26 mouse cellular contexts compared by ENCODE assay signal in genomic region chr7:107201817-107202216, GRCm38 (mm10). TPM values are rescaled to one million over a fixed set of nuclear protein-coding genes. Genes with fewer than 3 reads are reported as not detected.
DNase-seq lines count a peak whose midpoint lies in the region; ATAC-seq and TF ChIP-seq lines count a peak whose summit lies in the region.
"Had no signal": no experiment of that assay in that cellular context is flagged by ENCODE, and none has a peak within 500 bp of the region (broad histone marks: within the 10 kb centered on the region; RNA-seq: fewer than 3 reads in every experiment).

No protein-coding gene starts in this region.

- H3K27me3 ChIP-seq in intestine, embryonic 14.5 days (replicated peaks; ENCODE audit: control insufficient read depth, insufficient read depth, low read length) = no peaks in the 10 kb centered on the region
- no peaks in the 10 kb centered on the region for H3K27me3 ChIP-seq in intestine, embryonic 16.5 days (replicated peaks; ENCODE audit: control insufficient read depth, insufficient read depth, low read length)
- no peaks in the 10 kb centered on the region for H3K27me3 ChIP-seq in embryonic facial prominence, embryonic 10.5 days (replicated peaks; ENCODE audit: low read depth, poor library complexity, severe bottlenecking)
- H3K27me3 ChIP-seq in stomach, postnatal 0 days (ENCODE audit: control insufficient read depth, insufficient read depth, low read length) = no peaks in the 10 kb centered on the region
- H3K27me3 ChIP-seq: CH12.LX; lung, embryonic 15.5 days; stomach, embryonic 15.5 days had no signal

- TF ChIP-seq EP300 in stomach, postnatal 0 days (optimal IDR thresholded peaks at IDR 0.05) = no peak

- no peaks in the 10 kb centered on the region for H3K4me1 ChIP-seq in intestine, embryonic 14.5 days (replicated peaks; ENCODE audit: control insufficient read depth, insufficient read depth, low read length)
- no peaks in the 10 kb centered on the region for H3K4me1 ChIP-seq in intestine, embryonic 16.5 days (ENCODE audit: control insufficient read depth, insufficient read depth, low read length)
- no peaks in the 10 kb centered on the region for H3K4me1 ChIP-seq in embryonic facial prominence, embryonic 10.5 days
- H3K4me1 ChIP-seq in stomach, postnatal 0 days (replicated peaks; ENCODE audit: control insufficient read depth, insufficient read depth) = no peaks in the 10 kb centered on the region
- H3K4me1 ChIP-seq: embryonic facial prominence, embryonic 15.5 days; heart, embryonic 15.5 days; lung, embryonic 15.5 days; stomach, embryonic 15.5 days had no signal

- H3K27ac ChIP-seq in intestine, embryonic 14.5 days (ENCODE audit: low read depth) = no peak overlapping the region
- H3K27ac ChIP-seq in intestine, embryonic 16.5 days (ENCODE audit: low read length) = no peak overlapping the region
- no peak overlapping the region for H3K27ac ChIP-seq in embryonic facial prominence, embryonic 10.5 days (replicated peaks)
- H3K27ac ChIP-seq in stomach, postnatal 0 days (replicated peaks) = no peak overlapping the region
- H3K27ac ChIP-seq: embryonic facial prominence, embryonic 15.5 days; heart, adult 2 months; heart, embryonic 15.5 days; hindbrain, postnatal 0 days; lung, embryonic 15.5 days; macrophage; stomach, embryonic 15.5 days had no signal

- no peak for TF ChIP-seq CTCF in stomach, postnatal 0 days (IDR thresholded peaks at IDR 0.05; ENCODE audit: low read depth)

- no peak for ATAC-seq in intestine, embryonic 14.5 days (replicated peaks; ENCODE audit: low FRiP score, low TSS enrichment, low read depth)
- ATAC-seq in intestine, embryonic 16.5 days = no peak
- ATAC-seq in stomach, postnatal 0 days (ENCODE audit: low FRiP score, low TSS enrichment) = no peak
- ATAC-seq: hindbrain, postnatal 0 days had no signal

- H3K9me3 ChIP-seq in intestine, embryonic 14.5 days (ENCODE audit: control insufficient read depth, low read length) = no peaks in the 10 kb centered on the region
- no peaks in the 10 kb centered on the region for H3K9me3 ChIP-seq in intestine, embryonic 16.5 days (ENCODE audit: control insufficient read depth, low read length)
- H3K9me3 ChIP-seq in embryonic facial prominence, embryonic 10.5 days = no peaks in the 10 kb centered on the region
- no peaks in the 10 kb centered on the region for H3K9me3 ChIP-seq in stomach, postnatal 0 days (ENCODE audit: control insufficient read depth, low read length)
- H3K9me3 ChIP-seq: embryonic facial prominence, embryonic 15.5 days; heart, embryonic 15.5 days; lung, embryonic 15.5 days; stomach, embryonic 15.5 days had no signal

- H3K4me2 ChIP-seq in intestine, embryonic 14.5 days (ENCODE audit: low read length) = no peak overlapping the region
- no peak overlapping the region for H3K4me2 ChIP-seq in intestine, embryonic 16.5 days (ENCODE audit: low read depth, low read length)
- H3K4me2 ChIP-seq in stomach, postnatal 0 days (replicated peaks; ENCODE audit: low read depth) = no peak overlapping the region
- H3K4me2 ChIP-seq: embryonic facial prominence, embryonic 15.5 days; heart, embryonic 15.5 days; liver, embryonic 11.5 days; lung, embryonic 15.5 days; midbrain, embryonic 11.5 days; stomach, embryonic 15.5 days had no signal

- no peak overlapping the region for H3K4me3 ChIP-seq in intestine, embryonic 14.5 days (ENCODE audit: low read depth, low read length)
- no peak overlapping the region for H3K4me3 ChIP-seq in intestine, embryonic 16.5 days (ENCODE audit: low read length)
- no peak overlapping the region for H3K4me3 ChIP-seq in embryonic facial prominence, embryonic 10.5 days
- no peak overlapping the region for H3K4me3 ChIP-seq in stomach, postnatal 0 days (ENCODE audit: low read depth, low read length)
- H3K4me3 ChIP-seq: embryonic facial prominence, embryonic 15.5 days; heart, adult 2 months; heart, embryonic 15.5 days; lung, embryonic 15.5 days; stomach, embryonic 15.5 days had no signal

- no peak overlapping the region for H3K9ac ChIP-seq in intestine, embryonic 14.5 days (ENCODE audit: low read length)
- no peak overlapping the region for H3K9ac ChIP-seq in intestine, embryonic 16.5 days (ENCODE audit: low read depth, low read length)
- no peak overlapping the region for H3K9ac ChIP-seq in stomach, postnatal 0 days (ENCODE audit: low read length)
- H3K9ac ChIP-seq: embryonic facial prominence, embryonic 15.5 days; heart, embryonic 15.5 days; lung, embryonic 15.5 days; stomach, embryonic 15.5 days had no signal

- no peaks in the 10 kb centered on the region for H3K36me3 ChIP-seq in intestine, embryonic 14.5 days (ENCODE audit: control insufficient read depth, insufficient read depth, low read length)
- H3K36me3 ChIP-seq in intestine, embryonic 16.5 days (ENCODE audit: control insufficient read depth, insufficient read depth, low read length) = no peaks in the 10 kb centered on the region
- H3K36me3 ChIP-seq in embryonic facial prominence, embryonic 10.5 days (replicated peaks) = no peaks in the 10 kb centered on the region
- no peaks in the 10 kb centered on the region for H3K36me3 ChIP-seq in stomach, postnatal 0 days (ENCODE audit: control insufficient read depth, insufficient read depth, low read length)
- H3K36me3 ChIP-seq: embryonic facial prominence, embryonic 15.5 days; heart, embryonic 15.5 days; lung, embryonic 15.5 days; stomach, embryonic 15.5 days had no signal

- WGBS in intestine, embryonic 14.5 days = 38% methylated on average over 3 of the region's 3 CpGs
- WGBS in intestine, embryonic 16.5 days = 36% methylated on average over 3 of the region's 3 CpGs
- WGBS in embryonic facial prominence, embryonic 10.5 days = 42% methylated on average over 3 of the region's 3 CpGs
- WGBS in stomach, postnatal 0 days = 33% methylated on average over 3 of the region's 3 CpGs

- peak; percentile 59 for DNase-seq in intestine, embryonic 14.5 days (ENCODE audit: low spot score)
- DNase-seq in testis, postnatal 10 days (ENCODE audit: low spot score) = peak; percentile 51
- DNase-seq in testis, postnatal 14 days (ENCODE audit: low spot score) = no peak
- peak; percentile 34 for DNase-seq in embryonic facial prominence, embryonic 10.5 days (ENCODE audit: low spot score)
- DNase-seq in mesoderm, embryonic 11.5 days (ENCODE audit: low read depth, low spot score) = peak; percentile 30
- no peak for DNase-seq in frontal cortex, postnatal 14 days (ENCODE audit: low spot score in 2 of 2)
- DNase-seq in stomach, postnatal 0 days (ENCODE audit: low spot score) = no peak
- DNase-seq: cerebellum, adult 18-20 months; cerebellum, postnatal 36 days; gastrocnemius, postnatal 25 days; heart, adult 2 months; heart, postnatal 4 days; kidney, adult 18-20 months; retina, postnatal 1 day; thymus, postnatal 14 days had no signal

RNA-seq across cellular contexts. Expression of gene Rbmxl2, which starts 7.4 kb away (rescaled TPM):
- not detected in 2 replicates for polyA plus RNA-seq in intestine, embryonic 14.5 days (2014; fragmentation: Nextera tagmentation; extraction: Ambion mirVana)
- not detected in 2 replicates for polyA plus RNA-seq in intestine, embryonic 16.5 days (2015; fragmentation: Nextera tagmentation; extraction: Ambion mirVana)
- polyA plus RNA-seq in embryonic facial prominence, embryonic 10.5 days (2016; fragmentation: Nextera tagmentation; extraction: Ambion mirVana) = not detected in 2 replicates
- polyA plus RNA-seq in stomach, postnatal 0 days (2015; fragmentation: Nextera tagmentation; extraction: Ambion mirVana) = not detected in 2 replicates
- polyA plus RNA-seq: embryonic facial prominence, embryonic 15.5 days; heart, adult 2 months; heart, embryonic 15.5 days; hindbrain, postnatal 0 days; liver, embryonic 11.5 days; lung, embryonic 15.5 days; macrophage; neural tube, embryonic 11.5 days; stomach, embryonic 15.5 days had no signal

RNA-seq across cellular contexts. Expression of gene Nlrp14, which starts 35.0 kb away (rescaled TPM):
- polyA plus RNA-seq in intestine, embryonic 14.5 days (2014; fragmentation: Nextera tagmentation; extraction: Ambion mirVana) = not detected in 2 replicates
- not detected in 2 replicates for polyA plus RNA-seq in intestine, embryonic 16.5 days (2015; fragmentation: Nextera tagmentation; extraction: Ambion mirVana)
- not detected in 2 replicates for polyA plus RNA-seq in embryonic facial prominence, embryonic 10.5 days (2016; fragmentation: Nextera tagmentation; extraction: Ambion mirVana)
- not detected in 2 replicates for polyA plus RNA-seq in stomach, postnatal 0 days (2015; fragmentation: Nextera tagmentation; extraction: Ambion mirVana)
- polyA plus RNA-seq: embryonic facial prominence, embryonic 15.5 days; heart, adult 2 months; heart, embryonic 15.5 days; liver, embryonic 11.5 days; lung, embryonic 15.5 days; macrophage; midbrain, embryonic 11.5 days; neural tube, embryonic 11.5 days; stomach, embryonic 15.5 days had no signal

Comparison
In these comparisons a context has a peak if more than half of its experiments do, and no peak if none do; other contexts are left out.
1. DNase-seq: peak in intestine, embryonic 14.5 days (single experiment), testis, postnatal 10 days (single experiment), embryonic facial prominence, embryonic 10.5 days (single experiment) and mesoderm, embryonic 11.5 days (single experiment); none in testis, postnatal 14 days (single experiment), frontal cortex, postnatal 14 days (0 of 2) and stomach, postnatal 0 days (single experiment).